Mouse (Mus musculus): ENCODE results near the gene Ahcyl2. TPM values are rescaled to one million over a fixed set of nuclear protein-coding genes. Genes with fewer than 3 reads are reported as not detected.

Gene Ahcyl2
- polyA plus RNA-seq, 1 experiment, result 37.2 TPM

DNA sequence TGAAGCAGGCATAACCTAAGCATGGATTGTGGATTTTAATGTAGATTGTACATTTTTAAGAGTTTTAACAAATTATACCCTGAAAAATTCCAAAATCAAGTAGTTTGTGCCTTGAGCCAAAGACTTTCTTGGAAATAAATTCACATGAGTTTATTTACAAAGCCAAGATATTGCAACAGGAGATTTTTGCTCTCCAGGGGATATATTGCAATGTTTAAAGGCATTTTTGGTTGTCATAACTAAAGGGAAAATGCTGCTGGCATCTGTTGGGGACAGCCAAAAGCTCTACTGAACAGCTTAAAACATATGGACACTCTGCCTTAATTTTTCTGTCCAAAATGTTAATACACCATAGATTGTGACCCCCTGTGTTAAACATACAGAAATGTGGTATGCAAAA, 146.3 kb downstream of the Ahcyl2 start:
- H3K36me3 ChIP-seq (ENCODE audit: control insufficient read depth, insufficient read depth, low read length, poor library complexity, severe bottlenecking), result no peaks in the 10 kb centered on the region
- TF ChIP-seq CTCF (IDR thresholded peaks at IDR 0.05; ENCODE audit: low read depth, low read length), result no peak
- no peak for TF ChIP-seq EP300 (IDR thresholded peaks at IDR 0.05; ENCODE audit: insufficient read depth, low read depth, low read length)
- no peak for TF ChIP-seq POLR2A (IDR thresholded peaks at IDR 0.05; ENCODE audit: insufficient read depth, low read length)
- peaks cover 5% of the 10 kb centered on the region for H3K27me3 ChIP-seq (ENCODE audit: control insufficient read depth, insufficient read depth, low read length, poor library complexity, severe bottlenecking)

DNA sequence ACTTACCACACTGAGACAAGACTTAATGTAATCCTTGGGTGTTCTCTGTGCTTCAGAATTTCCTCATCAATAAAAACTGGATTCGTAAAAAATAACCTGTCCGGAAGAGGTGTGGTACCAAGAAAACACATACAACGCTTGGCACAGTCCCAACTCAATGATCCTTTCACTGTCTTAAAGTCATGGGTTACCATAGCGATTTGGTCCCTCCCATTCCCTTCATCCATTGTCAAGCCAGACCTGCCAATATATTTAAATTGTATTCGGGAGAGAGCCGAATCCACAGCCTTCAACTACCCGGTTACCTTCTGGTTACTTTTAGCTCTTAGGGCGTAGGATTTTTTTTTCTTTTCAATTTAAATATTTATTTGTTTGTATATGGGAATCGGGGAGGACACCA, 148.0 kb downstream of the Ahcyl2 start:
- TF ChIP-seq EP300 (IDR thresholded peaks at IDR 0.05; ENCODE audit: insufficient read depth, low read depth, low read length), result no peak
- TF ChIP-seq CTCF (IDR thresholded peaks at IDR 0.05; ENCODE audit: low read depth, low read length), result no peak
- no peak for TF ChIP-seq POLR2A (IDR thresholded peaks at IDR 0.05; ENCODE audit: insufficient read depth, low read length)
- H3K9me3 ChIP-seq (replicated peaks; ENCODE audit: control insufficient read depth, insufficient read depth, low read length, poor library complexity, severe bottlenecking), result no peaks in the 10 kb centered on the region
- H3K9ac ChIP-seq (ENCODE audit: low read depth, poor library complexity, severe bottlenecking), result no peak overlapping the region
- peaks cover 6% of the 10 kb centered on the region for H3K27me3 ChIP-seq (ENCODE audit: control insufficient read depth, insufficient read depth, low read length, poor library complexity, severe bottlenecking)
- H3K27ac ChIP-seq (ENCODE audit: insufficient read depth, low read length), result no peak overlapping the region
- H3K4me3 ChIP-seq (ENCODE audit: low read depth, low read length), result no peak overlapping the region
- H3K4me1 ChIP-seq (ENCODE audit: control insufficient read depth, insufficient read depth, low read length), result no peaks in the 10 kb centered on the region
- H3K36me3 ChIP-seq (ENCODE audit: control insufficient read depth, insufficient read depth, low read length, poor library complexity, severe bottlenecking), result no peaks in the 10 kb centered on the region

More for the DNA sequence above, 146.3 kb downstream of the Ahcyl2 start:
- H3K9ac ChIP-seq (ENCODE audit: low read depth, poor library complexity, severe bottlenecking), result no peak overlapping the region
- H3K4me1 ChIP-seq (ENCODE audit: control insufficient read depth, insufficient read depth, low read length), result no peaks in the 10 kb centered on the region
- no peak overlapping the region for H3K4me3 ChIP-seq (ENCODE audit: low read depth, low read length)
- H3K27ac ChIP-seq (ENCODE audit: insufficient read depth, low read length), result no peak overlapping the region
- no peaks in the 10 kb centered on the region for H3K9me3 ChIP-seq (replicated peaks; ENCODE audit: control insufficient read depth, insufficient read depth, low read length, poor library complexity, severe bottlenecking)

DNA sequence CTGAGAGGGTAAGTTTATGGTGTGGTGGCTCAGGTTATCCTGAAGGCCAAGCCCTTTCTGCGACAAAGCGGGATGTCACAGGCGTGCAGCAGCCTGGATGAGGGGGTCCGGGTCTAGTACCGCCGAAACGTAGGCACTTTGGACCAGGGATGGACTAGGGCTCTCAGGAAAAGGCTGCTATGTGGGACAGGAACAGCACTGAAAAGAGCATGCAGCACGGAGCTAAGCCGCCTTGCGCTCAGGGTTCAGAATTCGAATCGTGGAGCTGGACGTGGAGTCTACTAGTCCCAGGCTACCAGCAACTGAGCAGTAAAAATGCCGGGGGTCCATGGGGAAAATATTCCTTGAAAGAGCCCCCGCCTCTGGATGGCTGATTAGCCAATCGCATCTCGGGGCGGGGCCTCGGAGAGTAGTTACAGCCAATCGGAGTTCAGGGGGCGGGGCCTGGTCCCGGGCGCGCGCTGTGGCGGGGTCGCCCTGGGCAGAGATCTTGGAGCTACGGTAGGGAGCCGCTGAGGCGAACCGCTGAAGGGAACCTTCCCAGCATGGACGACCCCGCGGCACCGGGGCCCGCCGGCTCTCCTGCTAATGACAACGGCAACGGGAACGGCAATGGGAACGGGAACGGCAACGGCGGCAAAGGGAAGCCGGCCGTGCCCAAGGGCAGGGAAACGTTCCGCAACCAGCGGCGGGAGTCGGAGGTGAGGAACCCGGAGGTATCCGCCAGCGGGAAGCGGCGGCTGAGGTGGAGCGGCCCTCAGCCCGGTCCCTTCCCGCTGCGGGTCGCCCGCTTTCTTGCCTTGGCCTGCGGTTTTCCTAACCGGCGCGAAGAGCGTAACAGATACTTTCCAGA, 148.9 kb downstream of the Ahcyl2 start, which contains the start of gene Strip2:
Gene Strip2, plus strand, starts transcription at position 483 of the 853 bp plus-strand sequence.
- Histone ChIP-seq H3K27me3 (ENCODE audit: control insufficient read depth, insufficient read depth, low read length, poor library complexity, severe bottlenecking) (peaks cover 6% of the 10 kb centered on the region), H3K36me3 (ENCODE audit: control insufficient read depth, insufficient read depth, low read length, poor library complexity, severe bottlenecking) (no peaks in the 10 kb centered on the region), H3K4me3 (ENCODE audit: low read depth, low read length) (peak within 1 kb of the TSS; percentile 88), H3K27ac (ENCODE audit: insufficient read depth, low read length) (no peak within 1 kb of the TSS), H3K4me1 (ENCODE audit: control insufficient read depth, insufficient read depth, low read length) (no peaks in the 10 kb centered on the region), H3K9me3 (replicated peaks; ENCODE audit: control insufficient read depth, insufficient read depth, low read length, poor library complexity, severe bottlenecking) (no peaks in the 10 kb centered on the region), H3K9ac (ENCODE audit: low read depth, poor library complexity, severe bottlenecking) (peak within 1 kb of the TSS; percentile 50)
- no peak for TF ChIP-seq CTCF (IDR thresholded peaks at IDR 0.05; ENCODE audit: low read depth, low read length)
- no peak for TF ChIP-seq POLR2A (IDR thresholded peaks at IDR 0.05; ENCODE audit: insufficient read depth, low read length)
- no peak for TF ChIP-seq EP300 (IDR thresholded peaks at IDR 0.05; ENCODE audit: insufficient read depth, low read depth, low read length)

DNA sequence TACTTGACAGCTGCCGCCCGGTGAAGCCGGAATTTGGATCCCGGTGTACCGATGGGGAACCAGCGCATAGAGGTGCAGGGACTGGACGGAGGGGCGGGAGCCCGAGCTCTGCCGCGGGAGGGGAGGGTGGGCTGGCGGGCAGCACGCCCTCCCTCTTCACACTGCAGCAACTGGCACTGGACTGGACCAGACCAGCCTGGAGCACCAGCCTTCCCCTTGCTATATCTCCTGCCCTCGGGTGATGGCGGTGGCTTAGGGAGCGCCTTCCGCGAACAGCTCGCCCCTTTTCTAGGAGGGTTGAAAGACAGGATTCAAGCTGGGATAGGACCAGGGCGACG, 149.5 kb downstream of the Ahcyl2 start:
- Histone ChIP-seq H3K9me3 (replicated peaks; ENCODE audit: control insufficient read depth, insufficient read depth, low read length, poor library complexity, severe bottlenecking) (no peaks in the 10 kb centered on the region), H3K36me3 (ENCODE audit: control insufficient read depth, insufficient read depth, low read length, poor library complexity, severe bottlenecking) (no peaks in the 10 kb centered on the region), H3K4me3 (ENCODE audit: low read depth, low read length) (peak overlapping the region; percentile 88), H3K27me3 (ENCODE audit: control insufficient read depth, insufficient read depth, low read length, poor library complexity, severe bottlenecking) (peaks cover 6% of the 10 kb centered on the region), H3K27ac (ENCODE audit: insufficient read depth, low read length) (no peak overlapping the region), H3K4me1 (ENCODE audit: control insufficient read depth, insufficient read depth, low read length) (no peaks in the 10 kb centered on the region), H3K9ac (ENCODE audit: low read depth, poor library complexity, severe bottlenecking) (peak overlapping the region; percentile 50)
- TF ChIP-seq CTCF (IDR thresholded peaks at IDR 0.05; ENCODE audit: low read depth, low read length) (no peak), POLR2A (IDR thresholded peaks at IDR 0.05; ENCODE audit: insufficient read depth, low read length) (no peak), EP300 (IDR thresholded peaks at IDR 0.05; ENCODE audit: insufficient read depth, low read depth, low read length) (no peak)

DNA sequence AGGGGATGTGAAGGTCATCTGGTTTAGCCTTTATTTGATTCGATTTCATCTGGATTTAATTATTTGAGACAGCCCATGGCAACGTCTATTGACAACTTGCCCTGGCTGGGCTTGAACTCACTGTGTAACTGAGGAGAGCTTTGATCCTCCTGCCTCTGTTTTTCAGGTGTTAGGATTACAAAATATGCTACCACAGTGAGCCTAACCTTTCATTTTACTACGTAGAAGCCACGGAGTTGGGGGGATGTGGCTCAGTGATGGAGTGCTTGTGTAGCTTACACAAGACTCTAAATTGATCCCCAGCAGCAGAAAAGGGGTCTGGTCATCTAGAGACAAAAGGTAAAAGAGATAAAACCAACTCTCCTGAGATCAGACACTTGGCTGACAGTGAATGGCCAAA, 150.1 kb downstream of the Ahcyl2 start:
- Histone ChIP-seq H3K27ac (ENCODE audit: insufficient read depth, low read length) (no peak overlapping the region), H3K4me3 (ENCODE audit: low read depth, low read length) (no peak overlapping the region), H3K36me3 (ENCODE audit: control insufficient read depth, insufficient read depth, low read length, poor library complexity, severe bottlenecking) (no peaks in the 10 kb centered on the region), H3K9me3 (replicated peaks; ENCODE audit: control insufficient read depth, insufficient read depth, low read length, poor library complexity, severe bottlenecking) (no peaks in the 10 kb centered on the region), H3K27me3 (ENCODE audit: control insufficient read depth, insufficient read depth, low read length, poor library complexity, severe bottlenecking) (peaks cover 6% of the 10 kb centered on the region), H3K4me1 (ENCODE audit: control insufficient read depth, insufficient read depth, low read length) (no peaks in the 10 kb centered on the region), H3K9ac (ENCODE audit: low read depth, poor library complexity, severe bottlenecking) (no peak overlapping the region)
- TF ChIP-seq CTCF (IDR thresholded peaks at IDR 0.05; ENCODE audit: low read depth, low read length) (no peak), EP300 (IDR thresholded peaks at IDR 0.05; ENCODE audit: insufficient read depth, low read depth, low read length) (no peak), POLR2A (IDR thresholded peaks at IDR 0.05; ENCODE audit: insufficient read depth, low read length) (no peak)

DNA sequence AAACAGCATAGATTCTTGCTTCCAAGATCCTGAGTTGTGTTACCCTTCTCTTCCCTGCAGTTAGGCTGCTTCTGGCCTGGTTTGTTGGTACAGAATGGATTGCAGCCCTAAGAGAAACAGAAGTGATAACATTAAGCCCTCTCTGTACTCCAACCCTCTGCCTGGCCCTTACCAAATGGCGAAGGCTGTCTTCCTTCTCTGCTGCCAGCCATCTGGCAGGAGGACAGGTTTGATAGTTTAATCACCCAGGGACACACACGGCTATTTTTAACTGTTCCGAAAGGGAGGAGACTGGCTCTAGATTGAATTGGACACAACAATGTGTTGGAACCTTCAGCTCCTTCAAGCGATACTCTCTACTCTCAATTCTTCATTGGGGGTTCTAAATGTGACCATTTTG, 155.7 kb downstream of the Ahcyl2 start:
- Histone ChIP-seq H3K9me3 (replicated peaks; ENCODE audit: control insufficient read depth, insufficient read depth, low read length, poor library complexity, severe bottlenecking) (no peaks in the 10 kb centered on the region), H3K4me3 (ENCODE audit: low read depth, low read length) (no peak overlapping the region), H3K36me3 (ENCODE audit: control insufficient read depth, insufficient read depth, low read length, poor library complexity, severe bottlenecking) (no peaks in the 10 kb centered on the region), H3K4me1 (ENCODE audit: control insufficient read depth, insufficient read depth, low read length) (no peaks in the 10 kb centered on the region), H3K9ac (ENCODE audit: low read depth, poor library complexity, severe bottlenecking) (no peak overlapping the region), H3K27me3 (ENCODE audit: control insufficient read depth, insufficient read depth, low read length, poor library complexity, severe bottlenecking) (0 out of 2 replicates have a peak, but pooled peaks cover 2% of the 10 kb centered on the region), H3K27ac (ENCODE audit: insufficient read depth, low read length) (no peak overlapping the region)
- no peak for TF ChIP-seq CTCF (IDR thresholded peaks at IDR 0.05; ENCODE audit: low read depth, low read length)
- TF ChIP-seq POLR2A (IDR thresholded peaks at IDR 0.05; ENCODE audit: insufficient read depth, low read length), result no peak
- no peak for TF ChIP-seq EP300 (IDR thresholded peaks at IDR 0.05; ENCODE audit: insufficient read depth, low read depth, low read length)

All from ES-Bruce4 (cell line).